Mouse (Mus musculus) hindbrain, embryonic 11.5 days (tissue): ENCODE data around the gene AC134908.4. TPM values are rescaled to one million over a fixed set of nuclear protein-coding genes. Genes with fewer than 3 reads are reported as not detected.

ENCODE experiments used
- ATAC-seq: fragments of 200-750 bp; cut with Nextera tagmentation; 2 replicates; pipeline ENCODE4 v1.8.0; 2017; ENCODE audit warnings: mild to moderate bottlenecking, moderate TSS enrichment, moderate library complexity; ENCODE audit not compliant: low FRiP score
- DNase-seq: peaks from one replicate; pipeline ENCODE4 v3.0.0-alpha.2; 2015; ENCODE audit warnings: low spot score
- H3K27ac ChIP-seq: fragments of 300-500 bp; sonication (generic); 2 replicates; pipeline ENCODE4 v1.5.1; 2014; ENCODE audit warnings: mild to moderate bottlenecking, low read depth, low read length
- H3K27me3 ChIP-seq: fragments of 300-500 bp; sonication (generic); 2 replicates; pipeline ENCODE4 v1.6.1; 2014; ENCODE audit warnings: mild to moderate bottlenecking, low read length, moderate library complexity, mixed read lengths; ENCODE audit not compliant: control insufficient read depth, insufficient read depth
- H3K36me3 ChIP-seq: fragments of 300-500 bp; sonication (generic); 2 replicates; pipeline ENCODE4 v1.6.1; 2014; ENCODE audit warnings: mild to moderate bottlenecking, low read length, moderate library complexity, mixed read lengths; ENCODE audit not compliant: control insufficient read depth, insufficient read depth
- H3K4me1 ChIP-seq: fragments of 300-500 bp; sonication (generic); replicated peaks from 2 replicates; pipeline ENCODE4 v1.6.1; 2014; ENCODE audit warnings: low read length, mixed read lengths; ENCODE audit not compliant: control insufficient read depth, insufficient read depth
- H3K4me2 ChIP-seq: fragments of 300-500 bp; sonication (generic); replicated peaks from 2 replicates; pipeline ENCODE4 v1.6.1; 2014; ENCODE audit warnings: mild to moderate bottlenecking, low read depth, low read length
- H3K4me3 ChIP-seq: fragments of 300-500 bp; sonication (generic); 2 replicates; pipeline ENCODE4 v1.5.1; 2014; ENCODE audit warnings: low read depth, low read length
- H3K9ac ChIP-seq: fragments of 300-500 bp; sonication (generic); 2 replicates; pipeline ENCODE4 v1.6.1; 2014; ENCODE audit warnings: low read depth, low read length
- H3K9me3 ChIP-seq: fragments of 300-500 bp; sonication (generic); 2 replicates; pipeline ENCODE4 v1.6.1; 2016; ENCODE audit warnings: low read length; ENCODE audit not compliant: control insufficient read depth
- WGBS: fragments of 180-500 bp; shearing (Covaris S2); extraction: QIAGEN DNeasy Blood & Tissue Kit; methylation state at CpG from one replicate; pipeline ENCODE4 v1.1.7; 2014; 5-methylcytosine and 5-hydroxymethylcytosine counted together
- polyA plus RNA-seq: library from polyadenylated mRNA; unstranded; fragments of >200 nt; fragmentation: Nextera tagmentation; extraction: Ambion mirVana; gene quantifications from 2 replicates; pipeline ENCODE4 v1.2.1, GENCODE M21; 2014

AC134908.4 gene
- polyA plus RNA-seq: 0.56 TPM in 1 of 2 replicates, not detected in the other

GRCm38 (mm10) chr17:25795609-25796092 lies at the start of gene AC134908.4:
TSS of gene AC134908.4 (minus strand) at chr17:25795659.
- H3K4me3 ChIP-seq: peak within 1 kb of the TSS; percentile 80
- H3K27ac ChIP-seq: peak within 1 kb of the TSS; percentile 94
- 2% methylated on average over 6 of the region's 6 CpGs for WGBS
- H3K9ac ChIP-seq: peak within 1 kb of the TSS; percentile 82
- no peaks in the 10 kb centered on the region for H3K36me3 ChIP-seq
- peak within 1 kb of the TSS; percentile 95 for H3K4me2 ChIP-seq
- H3K27me3 ChIP-seq: no peaks in the 10 kb centered on the region
- DNase-seq (peak; percentile 78), ATAC-seq (peak; percentile 48; the same call in 1 of the 2 replicates)
- no peaks in the 10 kb centered on the region for H3K9me3 ChIP-seq
- peaks cover 23% of the 10 kb centered on the region for H3K4me1 ChIP-seq

GRCm38 (mm10) chr17:25844396-25844901 lies 49.0 kb upstream of the AC134908.4 start, which contains the start of gene Rhot2:
TSS of gene Rhot2 (minus strand) at chr17:25844851.
- no peaks in the 10 kb centered on the region for H3K27me3 ChIP-seq
- no peaks in the 10 kb centered on the region for H3K9me3 ChIP-seq
- peaks cover 18% of the 10 kb centered on the region for H3K36me3 ChIP-seq
- peak; percentile 97 for DNase-seq
- peak; percentile 92 for ATAC-seq
- no peaks in the 10 kb centered on the region; the same call in none of the 2 replicates for H3K4me1 ChIP-seq
- peak within 1 kb of the TSS; percentile 82 for H3K4me3 ChIP-seq
- H3K9ac ChIP-seq: peak within 1 kb of the TSS; percentile 72
- H3K27ac ChIP-seq: peak within 1 kb of the TSS; percentile 58; the same call in 1 of the 2 replicates
- under 1% methylated on average over 20 of the region's 21 CpGs for WGBS
- H3K4me2 ChIP-seq: peak within 1 kb of the TSS; percentile 67

- peak overlapping the region; percentile 58; the same call in 1 of the 2 replicates for H3K27ac ChIP-seq
- H3K4me3 ChIP-seq: peak overlapping the region; percentile 82
- ATAC-seq (peak; percentile 41; the same call in 1 of the 2 replicates), DNase-seq (no peak)
- peak overlapping the region; percentile 67 for H3K4me2 ChIP-seq
- 4% methylated on average over 32 of the region's 38 CpGs for whole genome bisulfite sequencing
- peaks cover 24% of the 10 kb centered on the region for H3K36me3 ChIP-seq
- H3K9ac ChIP-seq: peak overlapping the region; percentile 72
- no peaks in the 10 kb centered on the region; the same call in none of the 2 replicates for H3K4me1 ChIP-seq
- no peaks in the 10 kb centered on the region for H3K9me3 ChIP-seq
- no peaks in the 10 kb centered on the region for H3K27me3 ChIP-seq
These were observed 48.4 kb upstream of the AC134908.4 start for GRCm38 (mm10) chr17:25843636-25844395.

- DNase-seq: no peak
- no peaks in the 10 kb centered on the region for H3K9me3 ChIP-seq
- H3K36me3 ChIP-seq: peaks cover 24% of the 10 kb centered on the region
- 98% methylated on average over 4 of the region's 4 CpGs for WGBS
- H3K4me3 ChIP-seq: peak overlapping the region; percentile 82
- H3K27me3 ChIP-seq: no peaks in the 10 kb centered on the region
- H3K27ac ChIP-seq: peak overlapping the region; percentile 13; the same call in 1 of the 2 replicates
- no peaks in the 10 kb centered on the region; the same call in none of the 2 replicates for H3K4me1 ChIP-seq
- ATAC-seq: no peak
- peak overlapping the region; percentile 67 for H3K4me2 ChIP-seq
- H3K9ac ChIP-seq: peak overlapping the region; percentile 72; the same call in 1 of the 2 replicates
These were observed 47.7 kb upstream of the AC134908.4 start for GRCm38 (mm10) chr17:25843122-25843521.

- 90% methylated on average over 3 of the region's 3 CpGs for WGBS
- no peak for DNase-seq
- ATAC-seq: no peak
- H3K9me3 ChIP-seq: no peaks in the 10 kb centered on the region
- no peak overlapping the region for H3K27ac ChIP-seq
- no peaks in the 10 kb centered on the region for H3K27me3 ChIP-seq
- H3K4me1 ChIP-seq: peaks cover 3% of the 10 kb centered on the region
- H3K4me2 ChIP-seq: no peak overlapping the region
- H3K4me3 ChIP-seq: no peak overlapping the region
- no peak overlapping the region for H3K9ac ChIP-seq
- peaks cover 24% of the 10 kb centered on the region for H3K36me3 ChIP-seq
These were observed 47.0 kb upstream of the AC134908.4 start for GRCm38 (mm10) chr17:25842509-25842908.

GRCm38 (mm10) chr17:25841117-25841880 lies 45.8 kb upstream of the AC134908.4 start, which contains the start of gene Gm20683:
TSS of gene Gm20683 (minus strand) at chr17:25841763.
- Histone ChIP-seq H3K4me3 (no peak within 1 kb of the TSS), H3K4me1 (peaks cover 13% of the 10 kb centered on the region), H3K9ac (no peak within 1 kb of the TSS), H3K9me3 (no peaks in the 10 kb centered on the region), H3K27me3 (no peaks in the 10 kb centered on the region), H3K27ac (no peak within 1 kb of the TSS), H3K4me2 (no peak within 1 kb of the TSS), H3K36me3 (peaks cover 24% of the 10 kb centered on the region)
- DNase-seq (no peak), ATAC-seq (no peak)
- WGBS: 94% methylated on average over 22 of the region's 22 CpGs

- H3K9ac ChIP-seq: no peak overlapping the region
- peaks cover 24% of the 10 kb centered on the region for H3K36me3 ChIP-seq
- ATAC-seq: no peak
- no peak for DNase-seq
- H3K27me3 ChIP-seq: no peaks in the 10 kb centered on the region
- H3K27ac ChIP-seq: no peak overlapping the region
- peaks cover 17% of the 10 kb centered on the region for H3K4me1 ChIP-seq
- no peak overlapping the region for H3K4me2 ChIP-seq
- no peaks in the 10 kb centered on the region for H3K9me3 ChIP-seq
- 96% methylated on average over 6 of the region's 6 CpGs for WGBS
- H3K4me3 ChIP-seq: no peak overlapping the region
These were observed 45.1 kb upstream of the AC134908.4 start for GRCm38 (mm10) chr17:25840519-25840918.

- H3K27ac ChIP-seq: no peak overlapping the region
- H3K36me3 ChIP-seq: peaks cover 27% of the 10 kb centered on the region
- H3K9ac ChIP-seq: no peak overlapping the region
- H3K4me3 ChIP-seq: no peak overlapping the region
- no peak overlapping the region for H3K4me2 ChIP-seq
- ATAC-seq (no peak), DNase-seq (no peak)
- H3K27me3 ChIP-seq: no peaks in the 10 kb centered on the region
- WGBS: 84% methylated on average over 14 of the region's 14 CpGs
- H3K4me1 ChIP-seq: peaks cover 21% of the 10 kb centered on the region
- H3K9me3 ChIP-seq: no peaks in the 10 kb centered on the region
These were observed 44.2 kb upstream of the AC134908.4 start for GRCm38 (mm10) chr17:25839455-25840235.
